Mouse (Mus musculus): ENCODE measurements at regions not wholly inside any gene's neighbourhood (a gene's known extent, or its start where the extent isn't known, plus 50 kb on each side); places are given as distances from the start of the nearest gene placed in this dataset.
"Not testable (repeated sequence)": the region's sequence is repeated elsewhere in the genome, so short reads cannot be mapped to it uniquely, and the experiment has no call there.

GRCm38 (mm10) chr1:128535537-128536150 lies 56.4 kb downstream of the Cxcr4 start:
- DNase-seq: no peak

DNA sequence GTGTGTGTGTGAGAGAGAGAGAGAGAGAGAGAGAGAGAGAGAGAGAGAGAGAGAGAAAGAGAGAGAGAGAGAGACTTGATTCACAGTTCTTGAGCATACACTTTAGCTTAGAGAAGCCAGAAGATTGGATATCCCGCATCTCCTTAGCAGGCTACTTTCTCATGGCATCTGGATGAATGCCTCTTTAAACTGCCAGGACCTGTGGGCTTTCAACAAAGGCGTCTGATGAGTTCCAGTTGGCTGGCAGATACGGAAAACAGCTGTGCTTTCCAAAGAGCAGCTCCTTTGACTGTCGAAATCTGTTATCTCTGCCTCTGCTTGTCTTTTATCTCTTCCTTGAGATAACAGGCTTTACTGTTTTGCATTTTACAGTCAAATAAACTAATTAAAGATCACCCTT lies 59.5 kb downstream of the Cxcr4 start:
- no peak for DNase-seq

DNA sequence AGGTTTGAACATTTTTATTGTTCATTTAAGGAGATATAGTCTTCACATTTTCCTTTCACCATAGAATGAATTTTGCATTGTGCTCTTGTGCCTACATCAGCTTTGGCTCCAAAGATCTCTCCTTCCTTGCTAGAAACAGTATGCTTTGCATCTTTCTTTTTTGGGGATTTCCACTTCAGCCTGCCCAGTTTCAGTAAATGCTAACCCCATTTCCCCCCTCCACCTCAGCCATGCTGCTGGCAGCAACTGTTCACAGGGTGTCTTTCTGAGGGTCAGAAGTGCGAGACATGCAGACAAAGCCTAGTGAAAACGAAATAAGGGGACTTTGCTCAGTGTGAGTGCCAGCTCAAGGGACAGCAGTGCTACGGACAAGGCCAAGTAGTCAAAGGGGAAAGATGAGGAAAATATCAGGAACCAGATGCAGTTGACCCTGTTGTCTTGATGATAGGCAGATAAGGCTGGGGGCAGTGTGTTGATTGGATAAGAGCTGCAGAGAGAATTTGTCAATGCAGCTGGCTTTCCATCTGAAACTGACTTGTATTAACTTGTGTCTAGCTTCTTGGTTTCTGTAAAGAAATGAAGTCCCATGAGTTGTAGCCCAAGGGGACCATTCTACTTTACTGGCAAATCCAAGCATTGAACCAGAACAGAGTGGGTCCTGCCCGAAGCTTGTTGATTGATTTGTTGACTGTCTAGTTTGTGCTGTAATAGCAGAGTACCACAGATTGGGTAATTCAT lies 62.1 kb downstream of the Cxcr4 start:
- no peak for DNase-seq

- no peak for DNase-seq
Measured at GRCm38 (mm10) chr1:128519234-128519633, 72.9 kb downstream of the Cxcr4 start.

DNA sequence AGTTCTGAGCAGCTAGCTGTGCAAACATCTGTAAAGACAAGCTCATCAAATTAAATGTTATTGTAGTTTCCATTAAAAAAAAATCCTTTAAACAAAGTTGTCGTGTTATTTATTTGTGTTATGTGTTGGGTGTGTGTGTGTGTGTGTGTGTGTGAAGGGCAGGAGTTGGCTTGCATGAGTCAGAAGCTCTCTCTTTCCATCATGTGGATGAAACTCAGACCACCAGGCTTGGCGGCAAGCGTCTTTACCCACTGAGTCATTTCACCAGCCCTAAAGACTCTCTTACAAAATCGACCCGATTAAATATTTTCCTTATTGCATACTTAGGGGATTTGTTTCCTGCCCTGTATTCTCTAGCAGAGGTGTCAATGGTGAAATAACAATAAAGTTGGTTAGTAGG lies 73.6 kb downstream of the Cxcr4 start:
- DNase-seq: no peak

GRCm38 (mm10) chr1:128517351-128517750 lies 74.7 kb downstream of the Cxcr4 start:
- DNase-seq: no peak

DNA sequence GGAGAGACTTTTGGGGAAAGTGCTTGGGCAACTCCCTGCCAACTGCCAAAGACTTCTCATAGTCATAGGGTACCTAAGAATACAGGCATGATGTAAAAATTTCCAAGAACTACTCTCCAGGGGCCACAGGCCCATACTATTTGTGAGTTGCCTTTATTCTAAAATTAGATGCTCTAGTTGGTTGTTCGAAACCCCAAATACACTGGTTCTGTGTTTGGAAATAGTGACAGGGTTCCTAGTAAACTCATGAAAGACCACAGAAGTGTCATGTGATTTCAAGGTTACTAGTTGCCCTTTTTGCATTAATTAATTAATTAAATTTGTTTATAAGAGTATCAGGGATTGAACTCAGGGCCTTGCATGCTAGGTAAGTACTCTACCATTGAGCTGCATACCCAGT lies 77.8 kb downstream of the Cxcr4 start:
- no peak for DNase-seq

GRCm38 (mm10) chr1:128513911-128514310 lies 78.2 kb downstream of the Cxcr4 start:
- no peak for DNase-seq

GRCm38 (mm10) chr1:128513153-128513552 lies 78.9 kb downstream of the Cxcr4 start:
- DNase-seq: no peak

DNA sequence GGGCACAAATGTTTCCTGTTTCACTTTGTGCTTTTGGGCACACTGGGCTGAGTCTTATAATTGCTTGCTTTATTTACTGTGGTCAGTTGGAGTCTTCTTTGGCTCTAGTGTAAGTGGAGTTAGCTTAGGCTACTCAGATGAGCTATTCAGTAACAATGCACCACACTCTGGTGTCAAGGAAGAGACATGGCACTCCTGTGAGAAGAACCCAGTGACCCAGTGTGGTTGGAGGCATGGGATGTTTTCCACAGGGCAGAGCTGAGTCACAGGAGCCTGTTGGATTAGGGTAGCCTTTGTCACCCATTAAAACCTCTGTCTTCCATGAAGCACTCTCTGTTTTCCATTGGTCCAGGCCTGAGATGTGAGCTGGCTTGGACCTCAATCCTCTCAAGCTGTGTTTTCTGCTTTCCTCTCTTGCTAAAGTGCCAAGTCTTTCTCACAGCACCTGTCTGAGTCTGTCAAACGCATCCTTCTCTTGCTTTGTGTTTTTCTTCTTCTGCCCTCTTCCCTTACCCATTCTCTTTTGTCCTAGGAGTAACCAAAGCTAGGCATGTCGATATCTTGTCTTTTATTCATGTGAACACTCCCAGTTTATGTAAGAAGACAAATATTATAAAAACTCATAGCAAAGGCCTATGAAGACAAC lies 83.2 kb downstream of the Cxcr4 start:
- no peak for DNase-seq

DNA sequence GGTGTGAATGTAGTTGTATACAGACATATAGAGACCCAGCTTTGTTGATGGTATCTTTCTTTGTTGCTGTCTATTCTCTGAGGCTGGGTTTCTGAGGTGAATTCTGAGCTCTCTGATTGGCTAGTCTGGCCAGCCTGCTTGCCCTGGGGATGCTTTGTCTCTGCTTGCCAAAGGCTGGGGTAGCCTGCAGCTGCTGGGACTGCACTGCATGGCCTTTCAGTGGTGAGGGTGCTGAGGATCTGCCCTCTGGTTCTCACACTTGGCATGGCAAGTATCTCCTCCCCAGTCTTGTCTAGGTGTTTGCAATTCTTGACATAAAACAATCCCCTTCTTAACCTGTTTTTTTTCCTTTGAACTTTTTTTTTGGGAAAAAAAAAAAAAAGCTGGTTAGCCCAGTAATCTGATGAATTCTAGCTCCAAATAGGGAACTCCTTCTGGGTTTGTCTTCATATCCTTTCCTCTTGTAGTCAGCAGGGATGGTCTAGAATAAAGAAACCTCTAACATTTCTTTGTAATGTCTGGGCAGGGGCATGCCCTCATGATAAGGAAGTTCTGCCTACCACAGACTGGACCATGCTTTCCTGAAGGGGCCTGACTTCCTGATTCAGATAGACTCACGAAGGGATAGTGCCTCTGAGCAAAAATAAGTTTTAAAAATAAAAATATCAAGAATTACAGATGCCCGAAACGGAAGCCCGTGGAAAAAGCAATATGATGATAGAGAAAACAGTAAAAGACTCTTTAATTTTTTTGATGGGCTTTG lies 85.4 kb downstream of the Cxcr4 start:
- DNase-seq: peak in 1 of 2 experiments; percentile 19

DNA sequence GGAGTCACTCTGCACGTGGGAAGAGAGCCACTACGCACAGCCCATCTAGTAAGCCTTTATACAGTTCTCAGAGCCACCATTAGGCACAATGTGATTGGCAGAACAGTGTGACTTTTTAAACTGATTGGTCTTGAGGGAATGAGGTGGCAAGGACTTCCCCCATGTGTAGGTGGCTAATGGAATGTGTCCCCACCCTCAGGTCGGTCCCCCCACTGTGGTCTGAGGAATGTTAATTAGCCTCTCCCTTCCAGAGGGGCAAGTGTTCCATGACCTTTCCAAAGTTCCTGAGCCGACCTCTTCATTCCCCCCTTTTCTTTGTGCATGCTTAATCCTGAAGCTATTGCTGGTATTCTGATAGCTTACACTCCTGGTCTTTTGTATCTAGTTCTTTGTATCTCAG lies 87.2 kb upstream of the Dars start:
- DNase-seq: no peak

DNA sequence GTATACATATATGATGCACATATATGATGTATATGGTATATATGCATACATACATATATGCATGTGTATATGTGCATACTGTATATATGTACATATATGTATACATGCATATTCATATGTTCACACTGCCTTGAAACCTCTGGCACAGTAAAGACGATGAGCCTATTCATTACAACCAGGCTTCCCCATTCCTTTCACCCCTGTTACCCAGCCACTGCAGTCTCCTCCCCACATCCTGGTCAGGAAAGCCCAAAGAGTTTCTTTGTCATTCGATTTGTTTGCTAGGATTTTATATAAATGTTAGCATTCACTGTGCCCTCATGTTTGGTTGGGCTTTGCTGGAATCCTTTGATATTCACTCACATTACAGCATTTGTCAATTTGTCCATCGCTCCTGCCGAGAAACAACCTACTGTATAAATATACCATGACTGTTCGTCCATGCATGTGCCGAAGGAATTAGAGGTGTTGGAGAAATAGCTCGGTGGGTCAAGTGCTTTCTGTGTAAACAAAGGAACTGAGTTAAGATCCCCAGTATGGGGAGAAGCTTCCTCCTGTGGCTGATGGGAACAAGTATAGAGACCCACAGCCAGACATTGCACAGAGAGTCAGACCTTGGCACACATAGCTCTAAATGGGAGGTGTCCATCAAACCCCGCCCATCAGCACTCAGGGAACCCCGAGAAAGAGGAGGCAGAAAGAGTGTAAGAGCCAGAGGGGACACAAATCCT lies 81.0 kb upstream of the Dars start:
- DNase-seq: no peak

- no peak for DNase-seq
Measured at GRCm38 (mm10) chr1:128492251-128492650, 75.1 kb upstream of the Dars start.

GRCm38 (mm10) chr1:128487181-128487580 lies 70.0 kb upstream of the Dars start:
- not testable (repeated sequence) for DNase-seq

DNA sequence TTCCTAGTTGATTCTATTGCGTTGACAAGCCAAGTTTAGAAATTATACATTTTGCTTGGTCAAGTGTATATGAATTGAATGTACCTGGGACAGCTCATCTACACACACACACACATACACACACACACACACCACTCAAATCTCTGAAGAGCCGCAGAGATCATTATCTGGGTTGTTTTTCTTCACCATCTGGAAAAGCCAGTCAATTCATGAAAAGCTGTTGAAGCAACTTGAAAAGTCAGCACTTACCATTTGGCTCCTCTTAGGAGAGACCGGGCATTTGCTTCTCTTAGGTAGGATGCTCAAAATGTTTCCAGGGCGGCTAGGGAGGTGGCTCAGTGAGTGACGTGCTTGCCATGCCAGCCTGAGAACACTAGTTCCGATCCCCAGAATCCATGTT lies 61.2 kb upstream of the Dars start:
- DNase-seq: no peak

- no peak for DNase-seq
Measured at GRCm38 (mm10) chr1:128477653-128478052, 60.5 kb upstream of the Dars start.

DNA sequence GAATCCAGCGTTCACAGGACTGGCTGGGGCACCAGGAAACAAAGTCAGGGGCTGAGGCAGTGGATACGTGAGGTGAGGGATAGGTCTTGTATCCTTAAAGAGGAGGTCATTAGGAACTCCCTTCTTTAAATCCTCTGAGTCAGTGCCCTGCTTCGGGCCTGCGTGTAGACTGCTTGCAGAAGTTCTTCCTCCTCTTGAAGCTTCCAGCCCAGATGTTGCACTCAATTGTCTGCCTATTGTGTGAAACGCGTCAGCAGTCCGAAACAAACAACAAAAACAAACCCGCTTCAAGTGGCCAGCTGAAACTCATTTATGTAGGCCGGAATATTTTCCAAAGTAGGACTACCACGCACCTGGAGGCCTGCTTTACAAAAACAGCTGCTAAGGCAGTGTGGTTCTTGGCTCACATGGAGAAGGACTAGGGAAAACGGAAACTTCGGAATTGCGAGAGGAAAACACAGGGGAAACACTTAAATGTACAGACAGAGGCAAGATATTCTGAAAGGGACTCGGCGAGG lies 55.6 kb upstream of the Dars start:
- DNase-seq: no peak

- no peak for DNase-seq
Measured at GRCm38 (mm10) chr1:128472022-128472712, 55.0 kb upstream of the Dars start.

GRCm38 (mm10) chr1:128470786-128471185 lies 53.6 kb upstream of the Dars start:
- DNase-seq: no peak

DNA sequence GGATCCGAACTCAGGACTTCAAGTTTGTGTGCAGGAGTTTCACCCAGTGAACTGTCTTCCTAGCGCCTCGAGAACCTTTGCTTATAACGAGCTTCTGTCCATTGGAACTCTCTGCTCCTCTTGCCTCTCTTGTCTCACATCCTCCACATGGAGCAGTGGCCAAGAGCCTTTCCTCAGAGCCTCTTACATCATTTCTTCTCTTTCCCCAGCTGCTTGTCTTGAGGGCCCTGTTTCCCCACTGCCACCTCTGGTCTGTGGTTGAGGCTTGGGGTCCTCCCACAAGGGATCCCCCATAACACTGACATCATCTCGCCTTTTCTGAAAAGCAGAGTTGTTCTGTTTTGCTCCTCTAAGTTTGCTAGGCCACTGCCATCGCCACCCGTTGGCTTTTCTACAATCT lies 51.9 kb upstream of the Dars start:
- no peak for DNase-seq

Measured in thymus, adult 18-20 months (tissue).